Mouse (Mus musculus) forebrain, embryonic 14.5 days (tissue): ENCODE data around the gene Kri1. TPM values are rescaled to one million over a fixed set of nuclear protein-coding genes. Genes with fewer than 3 reads are reported as not detected.

Experiments used
- ATAC-seq: fragments of 200-750 bp; cut with Nextera tagmentation; 2 replicates; pipeline ENCODE4 v1.8.0; 2017; ENCODE audit warnings: mild to moderate bottlenecking, moderate library complexity
- DNase-seq: peaks from one replicate; pipeline ENCODE4 v3.0.0-alpha.2; 2015; ENCODE audit warnings: low spot score
- H3K27ac ChIP-seq: fragments of 300-500 bp; sonication (generic); 2 replicates; pipeline ENCODE4 v1.5.1; 2014; ENCODE audit warnings: low read depth, mild to moderate bottlenecking, control low read depth, low read length, moderate library complexity
- H3K27me3 ChIP-seq: fragments of 300-500 bp; sonication (generic); replicated peaks from 2 replicates; pipeline ENCODE4 v1.6.1; 2014; ENCODE audit warnings: low read length, control low read depth, mixed read lengths; ENCODE audit not compliant: control insufficient read depth, insufficient read depth
- H3K36me3 ChIP-seq: fragments of 300-500 bp; sonication (generic); 2 replicates; pipeline ENCODE4 v1.6.1; 2014; ENCODE audit warnings: low read length, control low read depth; ENCODE audit not compliant: control insufficient read depth, insufficient read depth
- H3K4me1 ChIP-seq: fragments of 300-500 bp; sonication (generic); 2 replicates; pipeline ENCODE4 v1.6.1; 2014; ENCODE audit warnings: antibody characterized with exemption, low read length, control low read depth; ENCODE audit not compliant: control insufficient read depth, insufficient read depth
- H3K4me2 ChIP-seq: fragments of 300-500 bp; sonication (generic); 2 replicates; pipeline ENCODE4 v1.6.1; 2014; ENCODE audit warnings: mild to moderate bottlenecking, control low read depth, low read length
- H3K4me3 ChIP-seq: fragments of 300-500 bp; sonication (generic); 2 replicates; pipeline ENCODE4 v1.5.1; 2014; ENCODE audit warnings: low read depth, low read length, control low read depth
- H3K9ac ChIP-seq: fragments of 300-500 bp; sonication (generic); 2 replicates; pipeline ENCODE4 v1.6.1; 2014; ENCODE audit warnings: mild to moderate bottlenecking, low read length, control low read depth, moderate library complexity
- H3K9me3 ChIP-seq: fragments of 300-500 bp; sonication (generic); replicated peaks from 2 replicates; pipeline ENCODE4 v1.6.1; 2016; ENCODE audit warnings: low read length, control low read depth, mixed read lengths; ENCODE audit not compliant: control insufficient read depth
- WGBS: fragments of 180-500 bp; shearing (Covaris S2); extraction: QIAGEN DNeasy Blood & Tissue Kit; methylation state at CpG from one replicate; pipeline ENCODE4 v1.1.7; 2014; 5-methylcytosine and 5-hydroxymethylcytosine counted together
- polyA plus RNA-seq: library from polyadenylated mRNA; unstranded; fragments of >200 nt; fragmentation: Nextera tagmentation; extraction: Ambion mirVana; gene quantifications from 2 replicates; pipeline ENCODE4 v1.2.1, GENCODE M21; 2014

Gene Kri1
- 9.8 and 14.6 TPM in 2 replicates for polyA plus RNA-seq

- under 1% methylated on average over 59 of the region's 59 CpGs for WGBS
Observed at GRCm38 (mm10) chr9:21287571-21288402, at the start of gene Kri1. Gene Kri1 (minus strand): TSS chr9:21287969.

GRCm38 (mm10) chr9:21336491-21336890 lies 48.7 kb upstream of the Kri1 start:
- no peak for ATAC-seq
- WGBS: 73% methylated on average over 8 of the region's 8 CpGs

More at GRCm38 (mm10) chr9:21287571-21288402, at the start of gene Kri1:
- Histone ChIP-seq H3K4me2 (peak within 1 kb of the TSS; percentile 66), H3K36me3 (peaks cover 24% of the 10 kb centered on the region), H3K9me3 (no peaks in the 10 kb centered on the region), H3K9ac (peak within 1 kb of the TSS; percentile 79), H3K4me3 (peak within 1 kb of the TSS; percentile 76), H3K4me1 (peaks cover 24% of the 10 kb centered on the region), H3K27me3 (no peaks in the 10 kb centered on the region), H3K27ac (peak within 1 kb of the TSS; percentile 61)
- ATAC-seq (peak; percentile 72), DNase-seq (peak; percentile 99)

GRCm38 (mm10) chr9:21335391-21335790 lies 47.6 kb upstream of the Kri1 start:
- Histone ChIP-seq H3K27ac (no peak overlapping the region), H3K4me1 (0 out of 2 replicates have a peak, but pooled peaks cover 4% of the 10 kb centered on the region), H3K9me3 (no peaks in the 10 kb centered on the region; the same call in 1 of the 2 replicates), H3K4me2 (no peak overlapping the region), H3K36me3 (0 out of 2 replicates have a peak, but pooled peaks cover 7% of the 10 kb centered on the region), H3K4me3 (no peak overlapping the region), H3K27me3 (no peaks in the 10 kb centered on the region), H3K9ac (no peak overlapping the region)
- DNase-seq (no peak), ATAC-seq (no peak)
- 78% methylated on average over 4 of the region's 4 CpGs for WGBS

More at GRCm38 (mm10) chr9:21336491-21336890, 48.7 kb upstream of the Kri1 start:
- 0 out of 2 replicates have a peak, but pooled peaks cover 4% of the 10 kb centered on the region for H3K4me1 ChIP-seq
- no peak overlapping the region for H3K9ac ChIP-seq
- DNase-seq: no peak
- H3K27ac ChIP-seq: no peak overlapping the region
- H3K4me2 ChIP-seq: no peak overlapping the region
- no peaks in the 10 kb centered on the region for H3K27me3 ChIP-seq
- no peak overlapping the region for H3K4me3 ChIP-seq
- H3K9me3 ChIP-seq: no peaks in the 10 kb centered on the region
- H3K36me3 ChIP-seq: peaks cover 10% of the 10 kb centered on the region; the same call in 1 of the 2 replicates

GRCm38 (mm10) chr9:21334747-21335146 lies 47.0 kb upstream of the Kri1 start:
- 0 out of 2 replicates have a peak, but pooled peaks cover 1% of the 10 kb centered on the region for H3K36me3 ChIP-seq
- H3K9ac ChIP-seq: no peak overlapping the region
- no peak overlapping the region for H3K27ac ChIP-seq
- no peak overlapping the region for H3K4me2 ChIP-seq
- no peak for DNase-seq
- 0 out of 2 replicates have a peak, but pooled peaks cover 4% of the 10 kb centered on the region for H3K4me1 ChIP-seq
- no peaks in the 10 kb centered on the region; the same call in 1 of the 2 replicates for H3K9me3 ChIP-seq
- no peaks in the 10 kb centered on the region for H3K27me3 ChIP-seq
- no peak for ATAC-seq
- no peak overlapping the region for H3K4me3 ChIP-seq

GRCm38 (mm10) chr9:21333523-21333922 lies 45.8 kb upstream of the Kri1 start:
- Histone ChIP-seq H3K36me3 (no peaks in the 10 kb centered on the region), H3K4me1 (0 out of 2 replicates have a peak, but pooled peaks cover 4% of the 10 kb centered on the region), H3K9me3 (no peaks in the 10 kb centered on the region; the same call in 1 of the 2 replicates), H3K27me3 (no peaks in the 10 kb centered on the region), H3K4me3 (no peak overlapping the region), H3K27ac (no peak overlapping the region), H3K4me2 (no peak overlapping the region), H3K9ac (no peak overlapping the region)
- WGBS: 97% methylated on average over 1 of the region's 1 CpGs
- no peak for DNase-seq
- ATAC-seq: no peak

GRCm38 (mm10) chr9:21332161-21333061 lies 44.6 kb upstream of the Kri1 start:
- no peak overlapping the region for H3K4me2 ChIP-seq
- DNase-seq (peak; percentile 7), ATAC-seq (peak; percentile 48; the same call in 1 of the 2 replicates)
- H3K27me3 ChIP-seq: no peaks in the 10 kb centered on the region
- WGBS: 27% methylated on average over 9 of the region's 9 CpGs
- no peaks in the 10 kb centered on the region for H3K36me3 ChIP-seq
- 0 out of 2 replicates have a peak overlapping the region, but pooled peaks have one; percentile 15 for H3K27ac ChIP-seq
- H3K9ac ChIP-seq: no peak overlapping the region
- H3K4me1 ChIP-seq: 0 out of 2 replicates have a peak, but pooled peaks cover 4% of the 10 kb centered on the region
- no peaks in the 10 kb centered on the region; the same call in 1 of the 2 replicates for H3K9me3 ChIP-seq
- H3K4me3 ChIP-seq: no peak overlapping the region

- Histone ChIP-seq H3K4me2 (no peak overlapping the region), H3K4me3 (no peak overlapping the region), H3K9me3 (no peaks in the 10 kb centered on the region; the same call in 1 of the 2 replicates), H3K27me3 (no peaks in the 10 kb centered on the region), H3K36me3 (no peaks in the 10 kb centered on the region), H3K4me1 (0 out of 2 replicates have a peak, but pooled peaks cover 4% of the 10 kb centered on the region), H3K27ac (no peak overlapping the region), H3K9ac (no peak overlapping the region)
- 86% methylated on average over 12 of the region's 12 CpGs for WGBS
- ATAC-seq: no peak
- no peak for DNase-seq
Observed at GRCm38 (mm10) chr9:21331365-21332140, 43.8 kb upstream of the Kri1 start.
